ENCODE assay signal across 20 mouse cellular contexts in genomic region chr9:12946088-12946487, GRCm38 (mm10).
A peak's percentile ranks its signal among the peaks of the same experiment; 100 is the strongest.
DNase-seq lines count a peak whose midpoint lies in the region; ATAC-seq and TF ChIP-seq lines count a peak whose summit lies in the region.
"Had no signal": no experiment of that assay in that cellular context is flagged by ENCODE, and none has a peak within 500 bp of the region (broad histone marks: within the 10 kb centered on the region; RNA-seq: fewer than 3 reads in every experiment).

No protein-coding gene starts in this region.

- DNase-seq in ES-CJ7 (ENCODE audit: low read depth, low spot score), result peak; percentile 52
- peak; percentile 16 for DNase-seq in ES-E14 (ENCODE audit: low read depth, low spot score)
- DNase-seq in forebrain, embryonic 11.5 days (ENCODE audit: low spot score), result no peak
- no peak for DNase-seq in cerebellum, postnatal 4 days (ENCODE audit: low spot score in 2 of 2)
- DNase-seq in midbrain, embryonic 14.5 days, result no peak
- no peak for DNase-seq in thymus, postnatal 0 days (ENCODE audit: low spot score)
- DNase-seq: adrenal gland, adult 2 months; adrenal gland, postnatal 36 days; cerebellum, adult 11 months; cerebellum, adult 8-10 months; cerebellum, postnatal 14 days; gastrocnemius, postnatal 14 days; heart, postnatal 36 days; kidney, adult 11 months; kidney, adult 9 months had no signal

- H3K9ac ChIP-seq in ES-E14 (ENCODE audit: insufficient read depth, low read depth, low read length, poor library complexity, severe bottlenecking), result no peak overlapping the region
- H3K9ac ChIP-seq in forebrain, embryonic 11.5 days (ENCODE audit: low read length), result no peak overlapping the region
- H3K9ac ChIP-seq in forebrain, embryonic 15.5 days (replicated peaks), result no peak overlapping the region
- no peak overlapping the region for H3K9ac ChIP-seq in midbrain, embryonic 14.5 days (replicated peaks; ENCODE audit: low read length)
- H3K9ac ChIP-seq: heart, embryonic 12.5 days; hindbrain, embryonic 12.5 days had no signal

- no peaks in the 10 kb centered on the region for H3K36me3 ChIP-seq in ES-E14 (ENCODE audit: control insufficient read depth, insufficient read depth, low read length, poor library complexity, severe bottlenecking)
- H3K36me3 ChIP-seq in forebrain, embryonic 11.5 days (ENCODE audit: control insufficient read depth, insufficient read depth, low read length), result no peaks in the 10 kb centered on the region
- no peaks in the 10 kb centered on the region for H3K36me3 ChIP-seq in forebrain, embryonic 15.5 days
- H3K36me3 ChIP-seq in midbrain, embryonic 14.5 days (ENCODE audit: control insufficient read depth, insufficient read depth, low read length), result no peaks in the 10 kb centered on the region
- H3K36me3 ChIP-seq: embryonic facial prominence, embryonic 10.5 days; heart, embryonic 12.5 days; hindbrain, embryonic 12.5 days had no signal

- no peaks in the 10 kb centered on the region for H3K27me3 ChIP-seq in forebrain, embryonic 11.5 days (ENCODE audit: control insufficient read depth, insufficient read depth, low read length)
- H3K27me3 ChIP-seq in forebrain, embryonic 15.5 days, result no peaks in the 10 kb centered on the region
- H3K27me3 ChIP-seq in midbrain, embryonic 14.5 days (ENCODE audit: control insufficient read depth, insufficient read depth, low read length), result no peaks in the 10 kb centered on the region
- H3K27me3 ChIP-seq: heart, embryonic 12.5 days; hindbrain, embryonic 12.5 days had no signal

- peak; percentile 80 for ATAC-seq in forebrain, embryonic 11.5 days (replicated peaks; ENCODE audit: low FRiP score)
- 0 out of 2 replicates have a peak, but pooled peaks have one; percentile 53 for ATAC-seq in forebrain, embryonic 15.5 days (replicated peaks)
- ATAC-seq in midbrain, embryonic 14.5 days (ENCODE audit: low FRiP score, low TSS enrichment), result no peak
- ATAC-seq: hindbrain, embryonic 16.5 days had no signal

- H3K9me3 ChIP-seq in ES-E14 (ENCODE audit: control insufficient read depth, insufficient read depth, low read depth, low read length), result no peaks in the 10 kb centered on the region
- H3K9me3 ChIP-seq in forebrain, embryonic 11.5 days (ENCODE audit: control insufficient read depth, low read length), result no peaks in the 10 kb centered on the region
- H3K9me3 ChIP-seq in forebrain, embryonic 15.5 days, result no peaks in the 10 kb centered on the region
- H3K9me3 ChIP-seq in midbrain, embryonic 14.5 days (ENCODE audit: control insufficient read depth, low read length), result no peaks in the 10 kb centered on the region
- H3K9me3 ChIP-seq: embryonic facial prominence, embryonic 10.5 days; heart, embryonic 12.5 days; hindbrain, embryonic 12.5 days had no signal

- in situ Hi-C loops in ES-E14 (cut with MboI; ENCODE audit: low sequenced_read_pairs in 2 of 2, unreplicated experiment in 2 of 2), result no loop called here

- H3K4me1 ChIP-seq in ES-E14 (ENCODE audit: control insufficient read depth in 2 of 2, insufficient read depth in 2 of 2, low read length in 2 of 2, poor library complexity in 1 of 2), result no peaks in the 10 kb centered on the region; a peak in 1 of 4 replicates
- no peaks in the 10 kb centered on the region for H3K4me1 ChIP-seq in forebrain, embryonic 11.5 days (replicated peaks; ENCODE audit: control insufficient read depth, insufficient read depth, low read length)
- H3K4me1 ChIP-seq in forebrain, embryonic 15.5 days, result no peaks in the 10 kb centered on the region
- H3K4me1 ChIP-seq in midbrain, embryonic 14.5 days (ENCODE audit: control insufficient read depth, insufficient read depth, low read length), result no peaks in the 10 kb centered on the region
- H3K4me1 ChIP-seq: embryonic facial prominence, embryonic 10.5 days; heart, embryonic 12.5 days; hindbrain, embryonic 12.5 days had no signal

- no peak overlapping the region for H3K27ac ChIP-seq in ES-E14 (ENCODE audit: insufficient read depth, low read depth, low read length, poor library complexity, severe bottlenecking)
- no peak overlapping the region for H3K27ac ChIP-seq in forebrain, embryonic 11.5 days (ENCODE audit: low read depth, low read length)
- H3K27ac ChIP-seq in forebrain, embryonic 15.5 days (replicated peaks), result no peak overlapping the region
- no peak overlapping the region for H3K27ac ChIP-seq in midbrain, embryonic 14.5 days (replicated peaks; ENCODE audit: low read depth, low read length)
- H3K27ac ChIP-seq: embryonic facial prominence, embryonic 10.5 days; hindbrain, embryonic 12.5 days had no signal

- WGBS in forebrain, embryonic 11.5 days, result 29% methylated on average over 1 of the region's 1 CpGs
- WGBS in forebrain, embryonic 15.5 days, result 18% methylated on average over 1 of the region's 1 CpGs
- 44% methylated on average over 1 of the region's 1 CpGs for WGBS in midbrain, embryonic 14.5 days

- no peak overlapping the region for H3K4me3 ChIP-seq in ES-E14 (ENCODE audit: insufficient read depth in 1 of 2, low read depth in 1 of 2, low read length in 2 of 2, poor library complexity in 1 of 2, severe bottlenecking in 1 of 2)
- H3K4me3 ChIP-seq in forebrain, embryonic 11.5 days (ENCODE audit: low read depth, low read length), result no peak overlapping the region
- H3K4me3 ChIP-seq in forebrain, embryonic 15.5 days, result no peak overlapping the region
- no peak overlapping the region for H3K4me3 ChIP-seq in midbrain, embryonic 14.5 days (replicated peaks; ENCODE audit: low read depth, low read length)
- H3K4me3 ChIP-seq: embryonic facial prominence, embryonic 10.5 days; heart, embryonic 12.5 days; hindbrain, embryonic 12.5 days had no signal

- no peak overlapping the region for H3K4me2 ChIP-seq in forebrain, embryonic 11.5 days (ENCODE audit: low read depth, low read length, severe bottlenecking)
- H3K4me2 ChIP-seq in forebrain, embryonic 15.5 days (replicated peaks), result no peak overlapping the region
- no peak overlapping the region for H3K4me2 ChIP-seq in midbrain, embryonic 14.5 days (ENCODE audit: low read length)
- H3K4me2 ChIP-seq: heart, embryonic 12.5 days; hindbrain, embryonic 12.5 days had no signal

TF ChIP-seq in ES-E14, 5 proteins besides CTCF, POLR2A, EP300 and RAD21:
- TF ChIP-seq HCFC1 (IDR thresholded peaks at IDR 0.05; ENCODE audit: borderline replicate concordance, insufficient read depth, low read length) (no peak), MAFK (IDR thresholded peaks at IDR 0.05; ENCODE audit: insufficient read depth, low read depth, low read length) (no peak), CHD2 (IDR thresholded peaks at IDR 0.05; ENCODE audit: low read depth, low read length) (no peak), ZC3H11A (IDR thresholded peaks at IDR 0.05; ENCODE audit: borderline replicate concordance, low read depth, low read length) (no peak), ZNF384 (IDR thresholded peaks at IDR 0.05; ENCODE audit: low read depth, low read length) (no peak)
TF ChIP-seq in ES-E14: peak in this region for 0.

Comparison
In these comparisons a context has a peak if more than half of its experiments do, and no peak if none do; other contexts are left out.
1. DNase-seq: peak in ES-CJ7 (single experiment) and ES-E14 (single experiment); none in forebrain, embryonic 11.5 days (single experiment), cerebellum, postnatal 4 days (0 of 2), midbrain, embryonic 14.5 days (single experiment) and thymus, postnatal 0 days (single experiment).